Mouse (Mus musculus): ENCODE data around the gene Gm45785.

DNA sequence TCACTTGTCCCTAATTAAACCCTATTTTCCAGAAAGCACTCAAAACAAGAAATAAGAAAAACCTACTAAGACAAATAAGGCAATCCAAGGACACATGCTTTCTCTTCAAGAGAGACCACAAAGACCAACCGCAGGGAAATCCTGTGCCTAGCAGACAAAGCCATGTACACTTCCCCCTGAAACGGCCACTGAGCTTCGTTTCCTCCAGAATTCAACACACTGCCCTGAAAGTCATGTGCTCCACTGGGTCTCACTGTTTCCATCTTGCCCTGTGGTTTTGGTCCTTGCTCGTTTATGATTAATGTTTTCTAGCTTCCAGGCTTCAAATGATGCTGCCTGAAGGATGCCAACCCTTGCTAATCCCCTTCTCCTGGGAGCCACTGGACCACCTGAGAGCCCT, 18.1 kb upstream of the Gm45785 start:
- TF ChIP-seq CTCF (conservative IDR thresholded peaks at IDR 0.05; ENCODE audit: insufficient read depth, insufficient read length, low read depth, low read length): no peak
- TF ChIP-seq POLR2A (IDR thresholded peaks at IDR 0.05; ENCODE audit: low read depth, low read length): no peak

All from kidney, adult 2 months (tissue).